Mouse (Mus musculus) liver, embryonic 16.5 days (tissue): Measurements from ENCODE around the gene Fzd4. TPM values are rescaled to one million over a fixed set of nuclear protein-coding genes. Genes with fewer than 3 reads are reported as not detected.

Experiments used
- ATAC-seq: fragments of 200-750 bp; cut with Nextera tagmentation; 2 replicates; pipeline ENCODE4 v1.8.0; 2017; ENCODE audit warnings: low read depth, mild to moderate bottlenecking, moderate number of reproducible peaks, moderate library complexity
- H3K27ac ChIP-seq: fragments of 300-500 bp; sonication (generic); 2 replicates; pipeline ENCODE4 v1.5.1; 2014; ENCODE audit warnings: mild to moderate bottlenecking, low read length
- H3K27me3 ChIP-seq: fragments of 300-500 bp; sonication (generic); 2 replicates; pipeline ENCODE4 v1.6.1; 2014; ENCODE audit warnings: low read depth, low read length, mixed read lengths; ENCODE audit not compliant: control insufficient read depth, insufficient read depth
- H3K36me3 ChIP-seq: fragments of 300-500 bp; sonication (generic); 2 replicates; pipeline ENCODE4 v1.6.1; 2014; ENCODE audit warnings: mild to moderate bottlenecking; ENCODE audit not compliant: control insufficient read depth, insufficient read depth
- H3K4me1 ChIP-seq: fragments of 300-500 bp; sonication (generic); 2 replicates; pipeline ENCODE4 v1.6.1; 2014; ENCODE audit warnings: low read depth, low read length, mixed read lengths; ENCODE audit not compliant: control insufficient read depth
- H3K4me2 ChIP-seq: fragments of 300-500 bp; sonication (generic); 2 replicates; pipeline ENCODE4 v1.6.1; 2014; ENCODE audit warnings: low read depth, low read length, mixed read lengths
- H3K4me3 ChIP-seq: fragments of 300-500 bp; sonication (generic); 2 replicates; pipeline ENCODE4 v1.5.1; 2014; ENCODE audit warnings: low read depth, mild to moderate bottlenecking, low read length
- H3K9ac ChIP-seq: fragments of 300-500 bp; sonication (generic); 2 replicates; pipeline ENCODE4 v1.6.1; 2014; ENCODE audit warnings: low read depth, low read length
- H3K9me3 ChIP-seq: fragments of 300-500 bp; sonication (generic); replicated peaks from 2 replicates; pipeline ENCODE4 v1.6.1; 2016; ENCODE audit warnings: low read length; ENCODE audit not compliant: control insufficient read depth
- whole genome bisulfite sequencing: fragments of 180-500 bp; shearing (Covaris S2); extraction: QIAGEN DNeasy Blood & Tissue Kit; methylation state at CpG from one replicate; pipeline ENCODE4 v1.1.7; 2014; ENCODE audit not compliant: insufficient replicate concordance; 5-methylcytosine and 5-hydroxymethylcytosine counted together
- polyA plus RNA-seq: library from polyadenylated mRNA; unstranded; fragments of >200 nt; fragmentation: Nextera tagmentation; extraction: Ambion mirVana; gene quantifications from 2 replicates; pipeline ENCODE4 v1.2.1, GENCODE M21; 2015

Fzd4 gene
- polyA plus RNA-seq, 1 experiment from 2014 or later, result 2.6 TPM

- Histone ChIP-seq H3K36me3 (no peaks in the 10 kb centered on the region), H3K9ac (no peak overlapping the region), H3K9me3 (no peaks in the 10 kb centered on the region), H3K4me3 (no peak overlapping the region), H3K27ac (0 out of 2 replicates have a peak overlapping the region, but pooled peaks have one; percentile 3), H3K27me3 (no peaks in the 10 kb centered on the region), H3K4me2 (no peak overlapping the region), H3K4me1 (peaks cover 2% of the 10 kb centered on the region)
- peak; percentile 76 for ATAC-seq
- WGBS, result 47% methylated on average over 5 of the region's 5 CpGs
These were observed 24.6 kb downstream of the Fzd4 start for GRCm38 (mm10) chr7:89428804-89429203.

- H3K9me3 ChIP-seq, result no peaks in the 10 kb centered on the region
- H3K27ac ChIP-seq, result 0 out of 2 replicates have a peak overlapping the region, but pooled peaks have one; percentile 38
- no peak overlapping the region for H3K4me3 ChIP-seq
- no peaks in the 10 kb centered on the region; the same call in none of the 2 replicates for H3K4me1 ChIP-seq
- no peaks in the 10 kb centered on the region for H3K27me3 ChIP-seq
- H3K36me3 ChIP-seq, result no peaks in the 10 kb centered on the region
- no peak overlapping the region for H3K9ac ChIP-seq
- H3K4me2 ChIP-seq, result no peak overlapping the region
- no peak for ATAC-seq
- 39% methylated on average over 1 of the region's 1 CpGs for WGBS
These were observed 25.2 kb downstream of the Fzd4 start for GRCm38 (mm10) chr7:89429326-89429725.

- H3K4me3 ChIP-seq, result no peak overlapping the region
- no peak for ATAC-seq
- no peak overlapping the region for H3K27ac ChIP-seq
- H3K4me2 ChIP-seq, result no peak overlapping the region
- H3K9ac ChIP-seq, result no peak overlapping the region
- WGBS, result 49% methylated on average over 2 of the region's 2 CpGs
- no peaks in the 10 kb centered on the region for H3K27me3 ChIP-seq
- no peaks in the 10 kb centered on the region; the same call in none of the 2 replicates for H3K4me1 ChIP-seq
- no peaks in the 10 kb centered on the region for H3K36me3 ChIP-seq
- no peaks in the 10 kb centered on the region for H3K9me3 ChIP-seq
These were observed 27.0 kb downstream of the Fzd4 start for GRCm38 (mm10) chr7:89431185-89431584.

- no peak overlapping the region for H3K9ac ChIP-seq
- H3K4me1 ChIP-seq, result no peaks in the 10 kb centered on the region; the same call in none of the 2 replicates
- WGBS, result 55% methylated on average over 9 of the region's 9 CpGs
- no peaks in the 10 kb centered on the region for H3K27me3 ChIP-seq
- no peaks in the 10 kb centered on the region for H3K9me3 ChIP-seq
- H3K27ac ChIP-seq, result no peak overlapping the region
- no peak overlapping the region for H3K4me3 ChIP-seq
- H3K36me3 ChIP-seq, result no peaks in the 10 kb centered on the region
- H3K4me2 ChIP-seq, result no peak overlapping the region
- ATAC-seq, result no peak
These were observed 29.2 kb downstream of the Fzd4 start for GRCm38 (mm10) chr7:89433193-89433892.

- Histone ChIP-seq H3K4me1 (no peaks in the 10 kb centered on the region; the same call in none of the 2 replicates), H3K4me3 (no peak overlapping the region), H3K27me3 (no peaks in the 10 kb centered on the region), H3K27ac (0 out of 2 replicates have a peak overlapping the region, but pooled peaks have one; percentile 4), H3K4me2 (no peak overlapping the region), H3K36me3 (no peaks in the 10 kb centered on the region), H3K9me3 (no peaks in the 10 kb centered on the region), H3K9ac (no peak overlapping the region)
- 33% methylated on average over 8 of the region's 8 CpGs for WGBS
- ATAC-seq, result peak; percentile 71
These were observed 29.9 kb downstream of the Fzd4 start for GRCm38 (mm10) chr7:89433893-89434616.

- Histone ChIP-seq H3K27me3 (no peaks in the 10 kb centered on the region), H3K9me3 (no peaks in the 10 kb centered on the region), H3K36me3 (no peaks in the 10 kb centered on the region), H3K4me3 (no peak overlapping the region), H3K9ac (no peak overlapping the region), H3K4me2 (no peak overlapping the region), H3K27ac (no peak overlapping the region), H3K4me1 (no peaks in the 10 kb centered on the region; the same call in none of the 2 replicates)
- WGBS, result 57% methylated on average over 5 of the region's 5 CpGs
- no peak for ATAC-seq
These were observed 32.2 kb downstream of the Fzd4 start for GRCm38 (mm10) chr7:89436404-89436803.

GRCm38 (mm10) chr7:89437589-89437988 is 33.4 kb downstream of the Fzd4 start:
- Histone ChIP-seq H3K4me3 (no peak overlapping the region), H3K27ac (no peak overlapping the region), H3K9ac (no peak overlapping the region), H3K4me1 (no peaks in the 10 kb centered on the region; the same call in none of the 2 replicates), H3K27me3 (no peaks in the 10 kb centered on the region), H3K36me3 (no peaks in the 10 kb centered on the region), H3K4me2 (no peak overlapping the region), H3K9me3 (no peaks in the 10 kb centered on the region)
- 35% methylated on average over 4 of the region's 4 CpGs for WGBS
- ATAC-seq, result 0 out of 2 replicates have a peak, but pooled peaks have one; percentile 24

- Histone ChIP-seq H3K27ac (no peak overlapping the region), H3K4me3 (no peak overlapping the region), H3K27me3 (no peaks in the 10 kb centered on the region), H3K36me3 (no peaks in the 10 kb centered on the region), H3K9ac (no peak overlapping the region), H3K4me1 (no peaks in the 10 kb centered on the region), H3K4me2 (no peak overlapping the region), H3K9me3 (no peaks in the 10 kb centered on the region)
- no peak for ATAC-seq
- WGBS, result 45% methylated on average over 7 of the region's 7 CpGs
These were observed 37.1 kb downstream of the Fzd4 start for GRCm38 (mm10) chr7:89441291-89441690.

GRCm38 (mm10) chr7:89442242-89442641 is 38.1 kb downstream of the Fzd4 start:
- Histone ChIP-seq H3K4me3 (no peak overlapping the region), H3K27me3 (no peaks in the 10 kb centered on the region), H3K9me3 (no peaks in the 10 kb centered on the region), H3K36me3 (no peaks in the 10 kb centered on the region), H3K27ac (no peak overlapping the region), H3K4me1 (no peaks in the 10 kb centered on the region), H3K4me2 (no peak overlapping the region), H3K9ac (no peak overlapping the region)
- WGBS, result 64% methylated on average over 4 of the region's 4 CpGs
- no peak for ATAC-seq
